ENCODE assay signal across 8 mouse cellular contexts in genomic region chr16:30070771-30071191, GRCm38 (mm10). TPM values are rescaled to one million over a fixed set of nuclear protein-coding genes. Genes with fewer than 3 reads are reported as not detected.
DNase-seq lines count a peak whose midpoint lies in the region; ATAC-seq and TF ChIP-seq lines count a peak whose summit lies in the region.

No protein-coding gene starts in this region.

- H3K4me1 ChIP-seq in kidney, adult 2 months (ENCODE audit: control insufficient read depth, insufficient read depth, low read length) = no peaks in the 10 kb centered on the region
- H3K4me1 ChIP-seq in G1E (ENCODE audit: insufficient read depth, low read depth, low read length) = peaks cover 53% of the 10 kb centered on the region
- peaks cover 20% of the 10 kb centered on the region for H3K4me1 ChIP-seq in intestine, embryonic 16.5 days (ENCODE audit: control insufficient read depth, insufficient read depth, low read length)
- peaks cover 32% of the 10 kb centered on the region for H3K4me1 ChIP-seq in midbrain, embryonic 14.5 days (ENCODE audit: control insufficient read depth, insufficient read depth, low read length)

- H3K4me2 ChIP-seq in intestine, embryonic 16.5 days (ENCODE audit: low read depth, low read length) = peak overlapping the region; percentile 87
- H3K4me2 ChIP-seq in midbrain, embryonic 14.5 days (ENCODE audit: low read length) = peak overlapping the region; percentile 91

- peaks cover 4% of the 10 kb centered on the region for H3K36me3 ChIP-seq in kidney, adult 2 months (ENCODE audit: control insufficient read depth, insufficient read depth, low read length)
- H3K36me3 ChIP-seq in G1E (replicated peaks) = peaks cover 13% of the 10 kb centered on the region
- 0 out of 2 replicates have a peak, but pooled peaks cover 3% of the 10 kb centered on the region for H3K36me3 ChIP-seq in intestine, embryonic 16.5 days (ENCODE audit: control insufficient read depth, insufficient read depth, low read length)
- no peaks in the 10 kb centered on the region for H3K36me3 ChIP-seq in midbrain, embryonic 14.5 days (ENCODE audit: control insufficient read depth, insufficient read depth, low read length)

- H3K9ac ChIP-seq in intestine, embryonic 16.5 days (ENCODE audit: low read depth, low read length) = peak overlapping the region; percentile 86
- H3K9ac ChIP-seq in midbrain, embryonic 14.5 days (replicated peaks; ENCODE audit: low read length) = peak overlapping the region; percentile 60

- WGBS in kidney, adult 2 months = 10% methylated on average over 12 of the region's 12 CpGs
- WGBS in intestine, embryonic 16.5 days = 11% methylated on average over 12 of the region's 12 CpGs
- 3% methylated on average over 12 of the region's 12 CpGs for WGBS in midbrain, embryonic 14.5 days

- DNase-seq in kidney, adult 2 months = peak; percentile 83
- no peak for DNase-seq in kidney, postnatal 14 days
- no peak for DNase-seq in G1E (ENCODE audit: low spot score)
- DNase-seq in embryo, embryonic 11 days = peak; percentile 67
- no peak for DNase-seq in midbrain, embryonic 14.5 days
- DNase-seq in retina, embryonic 14.5 days (ENCODE audit: low spot score) = no peak

- no peaks in the 10 kb centered on the region for H3K27me3 ChIP-seq in kidney, adult 2 months (replicated peaks; ENCODE audit: control insufficient read depth, insufficient read depth, low read length)
- H3K27me3 ChIP-seq in G1E (ENCODE audit: insufficient read depth, low read length) = peaks cover 10% of the 10 kb centered on the region; the same call in 1 of the 2 replicates
- H3K27me3 ChIP-seq in intestine, embryonic 16.5 days (replicated peaks; ENCODE audit: control insufficient read depth, insufficient read depth, low read length) = no peaks in the 10 kb centered on the region
- peaks cover 51% of the 10 kb centered on the region for H3K27me3 ChIP-seq in midbrain, embryonic 14.5 days (ENCODE audit: control insufficient read depth, insufficient read depth, low read length)

- no peak for ATAC-seq in G1E (ENCODE audit: extremely low read depth, insufficient number of reproducible peaks, low FRiP score, poor library complexity, severe bottlenecking)
- no peak for ATAC-seq in intestine, embryonic 16.5 days
- no peak for ATAC-seq in midbrain, embryonic 14.5 days (ENCODE audit: low FRiP score, low TSS enrichment)
- ATAC-seq in inflammation-experienced regulatory T-cells, adult 6 months = no peak

- TF ChIP-seq CTCF in kidney, adult 2 months (conservative IDR thresholded peaks at IDR 0.05; ENCODE audit: insufficient read depth, insufficient read length, low read depth, low read length) = peak; percentile 9; the same call in 1 of the 2 replicates
- no peak for TF ChIP-seq CTCF in G1E (IDR thresholded peaks at IDR 0.05; ENCODE audit: low read depth, low read length)

- peak overlapping the region; percentile 91 for H3K27ac ChIP-seq in kidney, adult 2 months (ENCODE audit: insufficient read depth, low read depth, low read length)
- H3K27ac ChIP-seq in intestine, embryonic 16.5 days (ENCODE audit: low read length) = peak overlapping the region; percentile 99
- H3K27ac ChIP-seq in midbrain, embryonic 14.5 days (replicated peaks; ENCODE audit: low read depth, low read length) = peak overlapping the region; percentile 67

- TF ChIP-seq POLR2A in kidney, adult 2 months (IDR thresholded peaks at IDR 0.05; ENCODE audit: low read depth, low read length) = no peak

- peak overlapping the region; percentile 22 for H3K4me3 ChIP-seq in kidney, adult 2 months (ENCODE audit: insufficient read depth, low read depth, low read length)
- peak overlapping the region; percentile 73 for H3K4me3 ChIP-seq in G1E (ENCODE audit: low read depth, low read length)
- H3K4me3 ChIP-seq in intestine, embryonic 16.5 days (ENCODE audit: low read length) = peak overlapping the region; percentile 59
- peak overlapping the region; percentile 40 for H3K4me3 ChIP-seq in midbrain, embryonic 14.5 days (replicated peaks; ENCODE audit: low read depth, low read length)

- no peaks in the 10 kb centered on the region for H3K9me3 ChIP-seq in G1E (replicated peaks)
- H3K9me3 ChIP-seq in intestine, embryonic 16.5 days (ENCODE audit: control insufficient read depth, low read length) = no peaks in the 10 kb centered on the region
- H3K9me3 ChIP-seq in midbrain, embryonic 14.5 days (ENCODE audit: control insufficient read depth, low read length) = no peaks in the 10 kb centered on the region

RNA-seq across cellular contexts. Expression of gene Hes1, which starts 6.6 kb away (rescaled TPM):
- 54.4 and 78.8 TPM in 2 replicates for polyA plus RNA-seq in kidney, adult 2 months (2012; rRNA removed)
- total RNA-seq in G1E (2014; fragmentation: Nextera tagmentation) (56.9 and 58.8 TPM in 2 replicates), G1E (2017) (80.3 and 80.7 TPM in 2 replicates)
- 58.2 and 71.0 TPM in 2 replicates for polyA plus RNA-seq in G1E (2012)
- polyA plus RNA-seq in intestine, embryonic 16.5 days (2015; fragmentation: Nextera tagmentation; extraction: Ambion mirVana) = 25.9 and 36.1 TPM in 2 replicates
- 11.3 and 12.7 TPM in 2 replicates for polyA plus RNA-seq in midbrain, embryonic 14.5 days (2014; fragmentation: Nextera tagmentation; extraction: Ambion mirVana)
- polyA plus RNA-seq in inflammation-experienced regulatory T-cells, adult 6 months (2017; shearing (Covaris generic)) = under 1 TPM in 1 of 3 experiments, not detected in 2; 0.40 TPM

Comparison
In these comparisons a context has a peak if more than half of its experiments do, and no peak if none do; other contexts are left out.
1. DNase-seq: peak in kidney, adult 2 months (single experiment) and embryo, embryonic 11 days (single experiment); none in kidney, postnatal 14 days (single experiment), G1E (single experiment), midbrain, embryonic 14.5 days (single experiment) and retina, embryonic 14.5 days (single experiment).
2. H3K4me3 ChIP-seq: peak in every context shown above with its lines; median percentile 73 in G1E; 59 in intestine, embryonic 16.5 days; 40 in midbrain, embryonic 14.5 days; 22 in kidney, adult 2 months.
3. Peak in every context shown above with its lines, with median percentiles within 50 percentile points of each other: H3K27ac ChIP-seq.